37 mouse cellular contexts compared by ENCODE assay signal in genomic region chr10:19372263-19372662, GRCm38 (mm10). TPM values are rescaled to one million over a fixed set of nuclear protein-coding genes. Genes with fewer than 3 reads are reported as not detected.
DNase-seq lines count a peak whose midpoint lies in the region; ATAC-seq lines count a peak whose summit lies in the region.
"Had no signal": no experiment of that assay in that cellular context is flagged by ENCODE, and none has a peak within 500 bp of the region (broad histone marks: within the 10 kb centered on the region; RNA-seq: fewer than 3 reads in every experiment).

No protein-coding gene starts in this region.

- 9% methylated on average over 5 of the region's 5 CpGs for WGBS in forebrain, embryonic 16.5 days
- 38% methylated on average over 5 of the region's 5 CpGs for WGBS in forebrain, embryonic 10.5 days
- WGBS in neural tube, embryonic 14.5 days: 12% methylated on average over 5 of the region's 5 CpGs

- H3K9ac ChIP-seq in forebrain, embryonic 16.5 days (replicated peaks; ENCODE audit: low read depth, low read length): no peak overlapping the region
- no peak overlapping the region for H3K9ac ChIP-seq in neural tube, embryonic 14.5 days (replicated peaks; ENCODE audit: low read depth, low read length)
- H3K9ac ChIP-seq: embryonic facial prominence, embryonic 15.5 days; heart, embryonic 13.5 days; hindbrain, embryonic 13.5 days; liver, embryonic 13.5 days; midbrain, embryonic 13.5 days had no signal

- DNase-seq in forebrain, embryonic 10.5 days (ENCODE audit: extremely low spot score, low spot score): no peak
- peak; percentile 20 for DNase-seq in retina, postnatal 1 day
- DNase-seq in retina, embryonic 14.5 days (ENCODE audit: low spot score): no peak
- no peak for DNase-seq in adrenal gland, postnatal 36 days
- DNase-seq in layer of hippocampus, postnatal 10 days (ENCODE audit: low spot score in 2 of 2): no peak
- DNase-seq: adrenal gland, adult 8-10 months; B cell, adult 2 months; cerebellum, adult 2 months; cerebellum, postnatal 36 days; gastrocnemius, postnatal 10 days; heart, adult 18-20 months; heart, postnatal 14 days; kidney, adult 2 months; layer of hippocampus, adult 9-11 months; liver, embryonic 13.5 days; lung, adult 2 months; lung, postnatal 14 days; right cerebral cortex, postnatal 25 days had no signal

- no peaks in the 10 kb centered on the region for H3K9me3 ChIP-seq in forebrain, embryonic 16.5 days (ENCODE audit: control insufficient read depth, low read length)
- no peaks in the 10 kb centered on the region for H3K9me3 ChIP-seq in forebrain, embryonic 10.5 days
- H3K9me3 ChIP-seq in neural tube, embryonic 14.5 days (ENCODE audit: control insufficient read depth, low read length): no peaks in the 10 kb centered on the region
- H3K9me3 ChIP-seq: embryonic facial prominence, embryonic 15.5 days; heart, embryonic 13.5 days; hindbrain, embryonic 13.5 days; liver, embryonic 13.5 days; midbrain, embryonic 13.5 days had no signal

- no peak overlapping the region for H3K4me3 ChIP-seq in forebrain, embryonic 16.5 days (replicated peaks; ENCODE audit: low read length)
- H3K4me3 ChIP-seq in forebrain, embryonic 10.5 days: no peak overlapping the region
- no peak overlapping the region for H3K4me3 ChIP-seq in neural tube, embryonic 14.5 days (ENCODE audit: low read depth, low read length)
- H3K4me3 ChIP-seq: embryonic facial prominence, embryonic 15.5 days; heart, embryonic 13.5 days; hindbrain, embryonic 13.5 days; left cerebral cortex, adult 2 months; liver, embryonic 13.5 days; midbrain, embryonic 13.5 days had no signal

- H3K4me1 ChIP-seq in forebrain, embryonic 16.5 days (replicated peaks; ENCODE audit: control insufficient read depth, insufficient read depth, low read length): peaks cover 18% of the 10 kb centered on the region
- H3K4me1 ChIP-seq in forebrain, embryonic 10.5 days: peaks cover 15% of the 10 kb centered on the region
- H3K4me1 ChIP-seq in neural tube, embryonic 14.5 days (ENCODE audit: control insufficient read depth, insufficient read depth, low read length): no peaks in the 10 kb centered on the region
- H3K4me1 ChIP-seq: embryonic facial prominence, embryonic 15.5 days; liver, embryonic 13.5 days had no signal

- H3K27ac ChIP-seq in forebrain, embryonic 16.5 days (ENCODE audit: low read length): no peak overlapping the region
- H3K27ac ChIP-seq in forebrain, embryonic 10.5 days: no peak overlapping the region
- H3K27ac ChIP-seq in neural tube, embryonic 14.5 days (ENCODE audit: low read depth, low read length): no peak overlapping the region
- H3K27ac ChIP-seq: embryonic facial prominence, embryonic 15.5 days; heart, embryonic 13.5 days; hindbrain, embryonic 13.5 days; kidney, postnatal 0 days; left cerebral cortex, adult 2 months; liver, embryonic 13.5 days; midbrain, embryonic 13.5 days had no signal

- ATAC-seq in forebrain, embryonic 16.5 days: peak; percentile 26; the same call in 1 of the 2 replicates
- peak; percentile 47 for ATAC-seq in neural tube, embryonic 14.5 days (ENCODE audit: low read depth)
- ATAC-seq: activated CD4-positive, CD25-positive, alpha-beta regulatory T cell, adult 4 months; inflammation-experienced regulatory T-cells, adult 6 months; midbrain, embryonic 13.5 days had no signal

- H3K36me3 ChIP-seq in forebrain, embryonic 16.5 days (ENCODE audit: control insufficient read depth, insufficient read depth): no peaks in the 10 kb centered on the region
- no peaks in the 10 kb centered on the region for H3K36me3 ChIP-seq in forebrain, embryonic 10.5 days (replicated peaks)
- no peaks in the 10 kb centered on the region for H3K36me3 ChIP-seq in neural tube, embryonic 14.5 days (ENCODE audit: control insufficient read depth, insufficient read depth, low read length)
- H3K36me3 ChIP-seq: embryonic facial prominence, embryonic 15.5 days; heart, embryonic 13.5 days; hindbrain, embryonic 13.5 days; liver, embryonic 13.5 days; midbrain, embryonic 13.5 days had no signal

- no peak overlapping the region for H3K4me2 ChIP-seq in forebrain, embryonic 16.5 days (ENCODE audit: low read length)
- H3K4me2 ChIP-seq in neural tube, embryonic 14.5 days (ENCODE audit: low read depth, low read length): no peak overlapping the region
- H3K4me2 ChIP-seq: embryonic facial prominence, embryonic 15.5 days; heart, embryonic 13.5 days; hindbrain, embryonic 13.5 days; liver, embryonic 13.5 days; midbrain, embryonic 13.5 days had no signal

- H3K27me3 ChIP-seq in forebrain, embryonic 16.5 days (replicated peaks; ENCODE audit: control insufficient read depth, insufficient read depth, low read length): peaks cover 8% of the 10 kb centered on the region; the same call in 1 of the 2 replicates
- H3K27me3 ChIP-seq in forebrain, embryonic 10.5 days (ENCODE audit: poor library complexity, severe bottlenecking): peaks cover 33% of the 10 kb centered on the region
- H3K27me3 ChIP-seq in neural tube, embryonic 14.5 days (ENCODE audit: control insufficient read depth, insufficient read depth, low read length): peaks cover 42% of the 10 kb centered on the region
- H3K27me3 ChIP-seq: CH12.LX; embryonic facial prominence, embryonic 15.5 days; heart, embryonic 13.5 days; liver, embryonic 13.5 days had no signal

RNA-seq across cellular contexts. Expression of gene Olig3, which starts 15.9 kb away (rescaled TPM):
- 0.87 and 1.6 TPM in 2 replicates for polyA plus RNA-seq in forebrain, embryonic 16.5 days (2015; fragmentation: Nextera tagmentation; extraction: Ambion mirVana)
- 2.1 and 8.1 TPM in 2 replicates for polyA plus RNA-seq in forebrain, embryonic 10.5 days (2016; fragmentation: Nextera tagmentation; extraction: Ambion mirVana)
- 15.8 and 15.9 TPM in 2 replicates for polyA plus RNA-seq in neural tube, embryonic 14.5 days (2014; fragmentation: Nextera tagmentation; extraction: Ambion mirVana)
- not detected for total RNA-seq in adrenal gland, postnatal 36 days (2021)
- not detected for total RNA-seq in layer of hippocampus, postnatal 10 days (2021)
- total RNA-seq: adrenal gland, adult 8-10 months; CH12.LX; gastrocnemius, postnatal 10 days; heart, adult 18-20 months; left cerebral cortex, adult 2 months; left cerebral cortex, postnatal 36 days; megakaryocyte progenitor cell, adult 5-6 weeks; MEL; monocyte, adult 5-6 weeks; neutrophil, adult 5-6 weeks had no signal
- polyA plus RNA-seq: activated CD4-positive, CD25-positive, alpha-beta regulatory T cell, adult 4 months; embryonic facial prominence, embryonic 15.5 days; heart, embryonic 13.5 days; inflammation-experienced regulatory T-cells, adult 6 months; kidney, adult 2 months; kidney, postnatal 0 days; large intestine, adult 2 months; limb, embryonic 14.5 days; liver, embryonic 13.5 days; stomach, embryonic 14.5 days had no signal
